Mouse (Mus musculus): ENCODE results near the gene Sh3pxd2a.

Sh3pxd2a gene

GRCm38 (mm10) chr19:47464304-47465241 is at the start of gene Sh3pxd2a:
Gene Sh3pxd2a (minus strand): TSS chr19:47464401.
- no peak for DNase-seq

- DNase-seq, result no peak
These were observed 49.4 kb upstream of the Sh3pxd2a start for GRCm38 (mm10) chr19:47513618-47513897.

- DNase-seq, result no peak
These were observed 48.8 kb upstream of the Sh3pxd2a start for GRCm38 (mm10) chr19:47512794-47513617.

GRCm38 (mm10) chr19:47511958-47512357 is 47.8 kb upstream of the Sh3pxd2a start:
- DNase-seq, result no peak

- DNase-seq, result no peak
These were observed 47.1 kb upstream of the Sh3pxd2a start for GRCm38 (mm10) chr19:47511294-47511675.

GRCm38 (mm10) chr19:47510473-47511293 is 46.5 kb upstream of the Sh3pxd2a start:
- peak in 1 of 2 experiments; percentile 42 for DNase-seq

- no peak for DNase-seq
These were observed 45.9 kb upstream of the Sh3pxd2a start for GRCm38 (mm10) chr19:47510135-47510472.

GRCm38 (mm10) chr19:47508771-47509281 is 44.6 kb upstream of the Sh3pxd2a start:
- DNase-seq, result no peak

- no peak for DNase-seq
These were observed 44.0 kb upstream of the Sh3pxd2a start for GRCm38 (mm10) chr19:47508191-47508590.

GRCm38 (mm10) chr19:47507128-47508121 is 43.2 kb upstream of the Sh3pxd2a start:
- DNase-seq, result peak in 1 of 2 experiments; percentile 64

GRCm38 (mm10) chr19:47503625-47504024 is 39.4 kb upstream of the Sh3pxd2a start:
- DNase-seq, result peak in 1 of 2 experiments; percentile 41

- DNase-seq, result no peak
These were observed 38.4 kb upstream of the Sh3pxd2a start for GRCm38 (mm10) chr19:47502563-47502962.

- no peak for DNase-seq
These were observed 36.3 kb upstream of the Sh3pxd2a start for GRCm38 (mm10) chr19:47500389-47501011.

- no peak for DNase-seq
These were observed 35.6 kb upstream of the Sh3pxd2a start for GRCm38 (mm10) chr19:47499841-47500240.

GRCm38 (mm10) chr19:47498942-47499341 is 34.7 kb upstream of the Sh3pxd2a start:
- no peak for DNase-seq

- DNase-seq, result no peak
These were observed 33.5 kb upstream of the Sh3pxd2a start for GRCm38 (mm10) chr19:47497736-47498135.

GRCm38 (mm10) chr19:47497313-47497712 is 33.1 kb upstream of the Sh3pxd2a start:
- DNase-seq, result no peak

GRCm38 (mm10) chr19:47493017-47493997 is 29.1 kb upstream of the Sh3pxd2a start:
- no peak for DNase-seq

GRCm38 (mm10) chr19:47492422-47492821 is 28.2 kb upstream of the Sh3pxd2a start:
- no peak for DNase-seq

- no peak for DNase-seq
These were observed 27.7 kb upstream of the Sh3pxd2a start for GRCm38 (mm10) chr19:47491853-47492252.
